Mouse (Mus musculus) stomach, postnatal 0 days (tissue): ENCODE results near the gene Hnrnpul1.

Source experiments
- CTCF ChIP-seq: IDR thresholded peaks from 2 replicates; pipeline ENCODE4 v1.5.1; 2016; ENCODE audit warnings: antibody characterized with exemption, low read depth, mild to moderate bottlenecking, moderate library complexity
- EP300 ChIP-seq: optimal IDR thresholded peaks from 2 replicates; pipeline ENCODE3; 2016; ENCODE audit warnings: antibody characterized with exemption

GRCm38 (mm10) chr7:25756011-25756410 lies 1.5 kb upstream of the Hnrnpul1 start:
- TF ChIP-seq CTCF (peak; percentile 87), EP300 (no peak)
